Mouse (Mus musculus) layer of hippocampus, postnatal 10 days (tissue): Measurements from ENCODE around the gene 4933411K16Rik. TPM values are rescaled to one million over a fixed set of nuclear protein-coding genes. Genes with fewer than 3 reads are reported as not detected.
"Not testable (repeated sequence)": the region's sequence is repeated elsewhere in the genome, so short reads cannot be mapped to it uniquely, and the experiment has no call there.

Source experiments
- DNase-seq, 2 experiments: peaks; one replicate each; pipeline ENCODE4 v3.0.0; 2021; ENCODE audit warnings: low spot score in 2 of 2
- total RNA-seq, 2 experiments: library from RNA; stranded (reverse); gene quantifications; 2 replicates each; pipeline ENCODE4 v1.2.3; 2021

The 4933411K16Rik gene
- total RNA-seq, 2 experiments from 2014 or later = 0.71 to 1.4 TPM

GRCm38 (mm10) chr19:42078566-42078965, 26.5 kb downstream of the 4933411K16Rik start:
- no peak for DNase-seq

- no peak for DNase-seq
These were observed 27.0 kb downstream of the 4933411K16Rik start for GRCm38 (mm10) chr19:42079006-42079405.

- no peak for DNase-seq
These were observed 27.9 kb downstream of the 4933411K16Rik start for GRCm38 (mm10) chr19:42079950-42080349.

GRCm38 (mm10) chr19:42080469-42080868, 28.4 kb downstream of the 4933411K16Rik start:
- DNase-seq = no peak

- DNase-seq = not testable (repeated sequence)
These were observed 29.6 kb downstream of the 4933411K16Rik start for GRCm38 (mm10) chr19:42081613-42082012.

GRCm38 (mm10) chr19:42085690-42086089, 33.6 kb downstream of the 4933411K16Rik start:
- DNase-seq = no peak

GRCm38 (mm10) chr19:42086166-42086565, 34.1 kb downstream of the 4933411K16Rik start, which contains the start of gene Morn4:
Morn4 (minus strand) TSS chr19:42086357.
- peak; percentile 94 for DNase-seq

GRCm38 (mm10) chr19:42089103-42089747, 37.2 kb downstream of the 4933411K16Rik start:
- peak; percentile 40 to 52 for DNase-seq

GRCm38 (mm10) chr19:42089748-42090595, 37.9 kb downstream of the 4933411K16Rik start, which contains the start of gene Pi4k2a:
Pi4k2a (plus strand) TSS chr19:42090470.
- peak; percentile 97 for DNase-seq

- DNase-seq = no peak
These were observed 38.6 kb downstream of the 4933411K16Rik start for GRCm38 (mm10) chr19:42090637-42091141.

GRCm38 (mm10) chr19:42099406-42099805, 47.4 kb downstream of the 4933411K16Rik start:
- DNase-seq = no peak

Other genes starting within 250 kb of the 4933411K16Rik start
- gene Frat1, start 222.3 kb upstream of the 4933411K16Rik start, total RNA-seq = 10 to 100 TPM; 21.1 to 23.0 TPM
- gene Frat2, start 204.1 kb upstream of the 4933411K16Rik start, total RNA-seq = 10 to 100 TPM; 19.1 to 19.4 TPM
- gene Rrp12, start 156.1 kb upstream of the 4933411K16Rik start, total RNA-seq = 10 to 100 TPM; 36.3 to 37.1 TPM
- 100 to 1,000 TPM; 451 to 486 TPM for gene Pgam1, start 140.3 kb upstream of the 4933411K16Rik start, total RNA-seq
- 10 to 100 TPM; 28.8 to 32.2 TPM for gene Exosc1, start 118.8 kb upstream of the 4933411K16Rik start, total RNA-seq
- gene Zdhhc16, start 118.8 kb upstream of the 4933411K16Rik start, total RNA-seq = 10 to 100 TPM; 60.2 to 67.4 TPM
- 10 to 100 TPM; 28.9 to 35.2 TPM for gene Mms19, start 71.1 kb upstream of the 4933411K16Rik start, total RNA-seq
- gene Ubtd1, start 70.5 kb upstream of the 4933411K16Rik start, total RNA-seq = 10 to 100 TPM; 15.8 to 18.9 TPM
- gene Ankrd2, start 16.2 kb upstream of the 4933411K16Rik start, total RNA-seq = under 1 TPM; 0.34 to 0.40 TPM
- gene Hoga1, start 6.6 kb upstream of the 4933411K16Rik start, total RNA-seq = 1 to 10 TPM; 9.1 to 9.3 TPM
- gene Morn4, start 34.1 kb downstream of the 4933411K16Rik start, total RNA-seq = 10 to 100 TPM; 63.7 to 68.2 TPM
- 10 to 100 TPM; 47.4 to 48.7 TPM for gene Pi4k2a, start 38.2 kb downstream of the 4933411K16Rik start, total RNA-seq
- 10 to 100 TPM; 15.8 to 18.0 TPM for gene Avpi1, start 76.8 kb downstream of the 4933411K16Rik start, total RNA-seq
- gene Marveld1, start 95.2 kb downstream of the 4933411K16Rik start, total RNA-seq = 10 to 100 TPM in 1 of 2 experiments, 1 to 10 TPM in 1; 9.9 to 12.9 TPM
- 100 to 1,000 TPM in 1 of 2 experiments, 10 to 100 TPM in 1; 86.9 to 124 TPM for gene Zfyve27, start 111.7 kb downstream of the 4933411K16Rik start, total RNA-seq
- under 1 TPM in 1 of 2 experiments, not detected in 1; 0.18 TPM for gene Sfrp5, start 150.0 kb downstream of the 4933411K16Rik start, total RNA-seq
- gene Golga7b, start 195.3 kb downstream of the 4933411K16Rik start, total RNA-seq = 10 to 100 TPM; 90.9 to 93.8 TPM